Mouse (Mus musculus): ENCODE results near the gene Cd300ld3. TPM values are rescaled to one million over a fixed set of nuclear protein-coding genes. Genes with fewer than 3 reads are reported as not detected.

Gene Cd300ld3
- polyA plus RNA-seq, 1 experiment = 670 TPM

GRCm38 (mm10) chr11:115080886-115081285, 32.7 kb upstream of the Cd300ld3 start:
- Histone ChIP-seq H3K4me1 (ENCODE audit: control insufficient read depth, insufficient read depth, low read length) (peaks cover 11% of the 10 kb centered on the region), H3K27ac (ENCODE audit: insufficient read depth, low read depth, low read length) (no peak overlapping the region), H3K4me3 (ENCODE audit: insufficient read depth, low read length) (no peak overlapping the region)
- TF ChIP-seq CTCF (IDR thresholded peaks at IDR 0.05; ENCODE audit: low read depth, low read length) (peak; percentile 62), POLR2A (IDR thresholded peaks at IDR 0.05; ENCODE audit: borderline replicate concordance, low read depth, low read length) (no peak)

- Histone ChIP-seq H3K27ac (ENCODE audit: insufficient read depth, low read depth, low read length) (no peak overlapping the region), H3K4me1 (ENCODE audit: control insufficient read depth, insufficient read depth, low read length) (peaks cover 20% of the 10 kb centered on the region), H3K4me3 (ENCODE audit: insufficient read depth, low read length) (no peak overlapping the region)
- TF ChIP-seq POLR2A (IDR thresholded peaks at IDR 0.05; ENCODE audit: borderline replicate concordance, low read depth, low read length) = no peak
- no peak for TF ChIP-seq CTCF (IDR thresholded peaks at IDR 0.05; ENCODE audit: low read depth, low read length)
Measured at GRCm38 (mm10) chr11:115078680-115079079, 30.5 kb upstream of the Cd300ld3 start.

- H3K27ac ChIP-seq (ENCODE audit: insufficient read depth, low read depth, low read length) = no peak overlapping the region
- H3K4me3 ChIP-seq (ENCODE audit: insufficient read depth, low read length) = no peak overlapping the region
- TF ChIP-seq CTCF (IDR thresholded peaks at IDR 0.05; ENCODE audit: low read depth, low read length) (no peak), POLR2A (IDR thresholded peaks at IDR 0.05; ENCODE audit: borderline replicate concordance, low read depth, low read length) (no peak)
- peaks cover 29% of the 10 kb centered on the region for H3K4me1 ChIP-seq (ENCODE audit: control insufficient read depth, insufficient read depth, low read length)
Measured at GRCm38 (mm10) chr11:115077436-115077835, 29.2 kb upstream of the Cd300ld3 start.

- Histone ChIP-seq H3K4me1 (ENCODE audit: control insufficient read depth, insufficient read depth, low read length) (peaks cover 34% of the 10 kb centered on the region), H3K4me3 (ENCODE audit: insufficient read depth, low read length) (no peak overlapping the region), H3K27ac (ENCODE audit: insufficient read depth, low read depth, low read length) (no peak overlapping the region)
- TF ChIP-seq POLR2A (IDR thresholded peaks at IDR 0.05; ENCODE audit: borderline replicate concordance, low read depth, low read length) (no peak), CTCF (IDR thresholded peaks at IDR 0.05; ENCODE audit: low read depth, low read length) (no peak)
Measured at GRCm38 (mm10) chr11:115075859-115076258, 27.6 kb upstream of the Cd300ld3 start.

- Histone ChIP-seq H3K27ac (ENCODE audit: insufficient read depth, low read depth, low read length) (no peak overlapping the region), H3K4me3 (ENCODE audit: insufficient read depth, low read length) (no peak overlapping the region), H3K4me1 (ENCODE audit: control insufficient read depth, insufficient read depth, low read length) (peaks cover 36% of the 10 kb centered on the region)
- TF ChIP-seq CTCF (IDR thresholded peaks at IDR 0.05; ENCODE audit: low read depth, low read length) (no peak), POLR2A (IDR thresholded peaks at IDR 0.05; ENCODE audit: borderline replicate concordance, low read depth, low read length) (no peak)
Measured at GRCm38 (mm10) chr11:115075407-115075806, 27.2 kb upstream of the Cd300ld3 start.

GRCm38 (mm10) chr11:115073002-115073401, 24.8 kb upstream of the Cd300ld3 start:
- H3K4me3 ChIP-seq (ENCODE audit: insufficient read depth, low read length) = no peak overlapping the region
- peaks cover 37% of the 10 kb centered on the region for H3K4me1 ChIP-seq (ENCODE audit: control insufficient read depth, insufficient read depth, low read length)
- H3K27ac ChIP-seq (ENCODE audit: insufficient read depth, low read depth, low read length) = peak overlapping the region; percentile 68
- TF ChIP-seq CTCF (IDR thresholded peaks at IDR 0.05; ENCODE audit: low read depth, low read length) = no peak
- no peak for TF ChIP-seq POLR2A (IDR thresholded peaks at IDR 0.05; ENCODE audit: borderline replicate concordance, low read depth, low read length)

- Histone ChIP-seq H3K4me1 (ENCODE audit: control insufficient read depth, insufficient read depth, low read length) (peaks cover 45% of the 10 kb centered on the region), H3K4me3 (ENCODE audit: insufficient read depth, low read length) (peak overlapping the region; percentile 26), H3K27ac (ENCODE audit: insufficient read depth, low read depth, low read length) (peak overlapping the region; percentile 95)
- TF ChIP-seq POLR2A (IDR thresholded peaks at IDR 0.05; ENCODE audit: borderline replicate concordance, low read depth, low read length) (no peak), CTCF (IDR thresholded peaks at IDR 0.05; ENCODE audit: low read depth, low read length) (no peak)
Measured at GRCm38 (mm10) chr11:115071631-115072294, 23.6 kb upstream of the Cd300ld3 start.

- TF ChIP-seq CTCF (IDR thresholded peaks at IDR 0.05; ENCODE audit: low read depth, low read length) (no peak), POLR2A (IDR thresholded peaks at IDR 0.05; ENCODE audit: borderline replicate concordance, low read depth, low read length) (no peak)
- H3K4me1 ChIP-seq (ENCODE audit: control insufficient read depth, insufficient read depth, low read length) = peaks cover 49% of the 10 kb centered on the region
- H3K4me3 ChIP-seq (ENCODE audit: insufficient read depth, low read length) = peak overlapping the region; percentile 26
- H3K27ac ChIP-seq (ENCODE audit: insufficient read depth, low read depth, low read length) = peak overlapping the region; percentile 95
Measured at GRCm38 (mm10) chr11:115071015-115071551, 22.9 kb upstream of the Cd300ld3 start.

- Histone ChIP-seq H3K4me1 (ENCODE audit: control insufficient read depth, insufficient read depth, low read length) (peaks cover 40% of the 10 kb centered on the region), H3K27ac (ENCODE audit: insufficient read depth, low read depth, low read length) (peak overlapping the region; percentile 72), H3K4me3 (ENCODE audit: insufficient read depth, low read length) (no peak overlapping the region)
- TF ChIP-seq CTCF (IDR thresholded peaks at IDR 0.05; ENCODE audit: low read depth, low read length) (no peak), POLR2A (IDR thresholded peaks at IDR 0.05; ENCODE audit: borderline replicate concordance, low read depth, low read length) (no peak)
Measured at GRCm38 (mm10) chr11:115066768-115067167, 18.6 kb upstream of the Cd300ld3 start.

GRCm38 (mm10) chr11:115062077-115062476, 13.9 kb upstream of the Cd300ld3 start, which contains the start of gene Cd300e:
Gene Cd300e (minus strand): TSS chr11:115062177.
- peak within 1 kb of the TSS; percentile 30 for H3K27ac ChIP-seq (ENCODE audit: insufficient read depth, low read depth, low read length)
- no peak for TF ChIP-seq POLR2A (IDR thresholded peaks at IDR 0.05; ENCODE audit: borderline replicate concordance, low read depth, low read length)
- no peak for TF ChIP-seq CTCF (IDR thresholded peaks at IDR 0.05; ENCODE audit: low read depth, low read length)
- H3K4me3 ChIP-seq (ENCODE audit: insufficient read depth, low read length) = no peak within 1 kb of the TSS; the same call in 1 of the 2 replicates
- peaks cover 47% of the 10 kb centered on the region for H3K4me1 ChIP-seq (ENCODE audit: control insufficient read depth, insufficient read depth, low read length)
